Mouse (Mus musculus): ENCODE results near the gene Dglucy.
A peak's percentile ranks its signal among the peaks of the same experiment; 100 is the strongest.

The Dglucy gene

DNA sequence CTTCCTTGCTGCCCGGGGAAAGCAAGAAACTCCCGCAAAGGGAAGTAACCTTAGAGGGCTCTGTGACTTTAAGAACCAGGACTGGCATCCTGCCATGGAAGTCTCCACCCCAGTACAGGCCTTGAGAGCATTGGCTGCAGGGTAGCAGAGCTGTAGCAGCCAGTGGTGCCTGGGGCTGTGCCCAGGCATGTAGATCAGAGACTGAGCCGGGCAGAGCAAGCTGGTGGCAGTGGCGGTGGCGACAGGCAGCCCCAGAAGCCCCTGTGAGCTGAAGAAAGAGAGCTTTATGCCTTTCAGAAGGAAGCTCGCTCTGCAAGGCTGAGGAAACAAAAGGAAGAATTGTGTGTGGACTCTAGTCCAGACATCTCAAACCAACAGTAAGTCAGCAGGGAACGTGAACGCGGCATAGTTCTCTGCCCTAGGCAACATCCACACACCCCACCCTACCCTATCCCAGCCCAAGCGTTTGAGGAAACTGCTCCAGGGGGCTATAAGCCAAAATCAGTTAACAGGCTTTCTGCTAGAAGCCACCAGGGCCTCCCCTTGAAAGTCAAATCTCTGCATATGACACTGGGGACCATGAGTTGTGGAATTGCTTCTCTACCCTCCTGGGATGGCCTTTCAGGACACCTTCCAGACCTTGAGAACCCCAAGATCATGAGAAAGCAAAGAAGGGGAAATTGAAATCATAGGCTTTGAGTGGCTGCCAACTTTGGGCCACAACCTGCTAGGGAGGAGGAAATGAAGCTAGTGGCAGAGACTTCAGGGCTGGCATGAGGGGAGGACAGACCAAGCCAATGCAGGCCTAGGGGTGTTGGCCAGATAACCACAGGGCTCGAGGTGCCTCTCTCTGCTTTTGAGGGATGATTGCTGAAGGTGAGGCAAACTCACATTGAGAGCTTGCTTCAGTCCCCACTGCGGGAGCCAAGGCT is at the start of gene Dglucy:
TSS of gene Dglucy (plus strand) at position 124 of the 932 bp plus-strand sequence.
- DNase-seq: peak; percentile 93

DNA sequence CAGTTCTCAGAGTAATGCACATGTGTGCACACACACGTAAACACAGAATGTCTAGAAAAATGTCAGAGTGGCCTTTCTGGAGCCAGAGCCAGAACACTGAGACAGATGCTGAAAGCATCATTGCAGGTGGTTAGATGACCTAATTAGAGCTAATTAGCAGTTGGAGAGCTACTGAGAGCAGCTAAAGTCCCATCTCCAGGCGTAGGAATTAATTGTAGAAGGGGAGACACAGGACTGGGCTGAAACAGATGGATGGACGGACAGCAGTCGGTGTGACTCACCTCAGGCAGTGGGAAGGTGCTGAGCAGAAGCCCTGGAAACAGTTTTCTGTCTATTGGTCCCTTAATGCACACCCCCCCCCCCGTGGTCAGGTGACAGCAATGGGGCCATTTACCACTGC is 43.7 kb upstream of the Dglucy start:
- DNase-seq: no peak

DNA sequence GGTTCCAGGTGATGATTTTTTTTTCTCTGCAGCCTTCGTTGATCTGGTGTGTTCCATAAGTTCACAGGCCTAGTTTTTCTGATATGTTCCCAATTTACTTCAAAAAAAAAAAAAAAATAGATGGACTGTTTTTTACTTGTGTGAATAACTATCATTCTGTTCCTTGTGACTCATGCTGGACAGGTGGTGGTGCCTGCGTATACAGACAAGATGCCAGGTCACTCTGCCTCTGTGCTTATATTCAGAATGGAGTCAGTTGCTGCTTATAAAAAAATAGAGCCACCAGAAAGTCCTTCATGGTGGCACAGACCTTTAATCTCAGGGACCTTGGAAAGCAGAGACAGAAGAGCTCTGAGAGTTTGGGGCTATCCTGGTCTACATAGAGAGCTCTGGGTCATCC is 43.3 kb upstream of the Dglucy start:
- DNase-seq: no peak

DNA sequence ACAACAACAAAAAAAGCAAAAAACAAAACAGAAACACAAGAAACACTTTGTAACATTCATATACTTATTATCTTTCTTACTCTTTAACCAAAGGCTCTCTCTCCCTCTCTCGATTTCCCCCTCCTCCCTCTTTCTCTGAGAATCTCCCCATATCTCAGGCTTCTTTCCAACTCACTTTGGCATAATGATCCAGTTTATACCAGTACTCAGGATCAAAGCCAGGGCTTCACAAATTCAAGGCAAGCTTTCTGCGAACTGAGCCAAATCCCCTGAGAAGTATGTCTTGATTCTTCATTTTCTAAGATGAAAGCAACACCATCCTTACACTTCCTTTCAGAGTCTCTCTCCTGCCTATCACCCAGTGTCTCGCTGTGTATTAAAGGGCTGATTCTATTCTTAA is 40.4 kb upstream of the Dglucy start:
- DNase-seq: no peak

DNA sequence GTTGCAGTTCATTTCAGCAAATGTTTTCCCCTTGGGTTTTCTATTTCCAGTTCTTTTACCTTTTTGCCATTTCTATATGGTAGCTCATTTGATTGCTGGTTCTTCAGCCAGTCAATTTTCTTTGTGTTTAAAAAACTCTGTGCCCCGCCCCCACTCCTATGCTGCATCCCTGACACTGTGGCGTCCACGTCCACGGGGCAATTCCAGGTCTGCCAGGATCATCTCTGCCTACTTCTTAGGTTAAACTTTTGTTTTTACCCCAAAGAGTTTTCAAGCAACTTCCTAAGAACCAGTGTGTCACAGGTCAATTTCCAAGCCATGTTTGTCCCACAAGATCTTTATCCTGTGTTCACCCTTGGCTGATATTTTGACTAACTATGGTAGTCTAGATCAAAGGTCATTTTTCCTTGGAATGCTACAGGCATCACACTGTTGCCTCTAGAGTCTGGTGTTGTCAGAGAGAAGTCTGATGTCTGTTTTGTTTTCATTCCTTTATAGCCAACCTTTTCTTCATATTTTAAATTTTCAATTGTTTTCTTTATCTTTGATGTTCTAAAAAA is 39.8 kb upstream of the Dglucy start:
- no peak for DNase-seq

DNA sequence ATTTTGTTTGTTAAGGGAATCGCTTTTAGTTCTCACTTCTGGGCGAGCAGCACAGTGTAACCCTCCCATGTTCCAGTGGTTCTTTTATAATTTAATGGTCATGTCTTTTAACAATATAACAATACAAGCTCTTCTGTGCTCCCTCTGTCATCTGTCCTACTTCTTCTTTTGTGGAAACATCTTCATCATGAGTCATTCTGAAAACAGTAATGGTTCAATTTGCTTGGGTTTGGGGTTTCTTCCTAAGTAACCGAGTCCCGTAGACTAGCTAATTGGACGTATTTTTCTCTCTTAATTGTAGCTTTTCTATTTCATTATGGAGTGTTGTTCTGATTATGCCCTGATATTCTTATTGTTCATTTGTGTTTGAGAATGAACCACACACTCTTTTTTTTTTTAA is 38.5 kb upstream of the Dglucy start:
- no peak for DNase-seq

DNA sequence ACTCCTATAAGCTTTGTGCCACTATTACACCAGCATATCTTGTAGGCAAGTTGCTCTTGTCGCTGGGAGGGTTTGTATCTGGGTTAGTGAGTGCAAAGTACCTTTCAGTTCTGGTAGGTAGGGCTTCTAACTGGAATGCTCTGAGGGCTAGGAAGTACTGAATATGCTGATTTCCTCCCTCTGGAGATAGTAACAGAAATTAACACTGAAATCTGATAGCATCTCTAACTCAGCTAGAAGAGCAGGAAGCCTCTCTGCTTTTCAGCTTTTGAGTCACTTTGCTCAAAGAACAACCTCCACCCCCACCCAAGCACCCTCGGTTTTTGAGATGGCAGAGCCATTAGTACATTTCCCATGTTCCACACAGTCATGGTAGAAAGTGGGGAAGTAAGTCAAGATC is 36.4 kb upstream of the Dglucy start:
- DNase-seq: no peak

DNA sequence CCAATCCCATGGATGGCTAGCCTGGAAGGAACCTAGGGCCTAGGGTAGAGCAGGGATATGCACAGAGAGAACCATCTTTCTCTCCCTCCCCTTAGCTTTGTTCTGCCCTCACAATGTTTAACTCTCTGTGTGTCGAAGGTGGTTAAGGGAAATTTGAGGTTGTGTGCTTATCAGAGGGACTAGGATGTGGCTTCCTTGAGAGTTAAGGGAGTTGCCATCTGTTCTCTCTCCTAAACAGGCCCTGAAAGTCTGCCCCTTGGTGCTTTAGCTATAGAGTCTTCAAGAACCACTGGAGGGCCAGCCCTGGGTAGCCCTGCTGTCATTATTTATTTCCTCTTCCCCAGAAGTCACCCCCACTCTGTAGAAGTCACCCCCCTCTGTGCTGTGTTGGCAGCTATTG is 25.9 kb upstream of the Dglucy start:
- no peak for DNase-seq

DNA sequence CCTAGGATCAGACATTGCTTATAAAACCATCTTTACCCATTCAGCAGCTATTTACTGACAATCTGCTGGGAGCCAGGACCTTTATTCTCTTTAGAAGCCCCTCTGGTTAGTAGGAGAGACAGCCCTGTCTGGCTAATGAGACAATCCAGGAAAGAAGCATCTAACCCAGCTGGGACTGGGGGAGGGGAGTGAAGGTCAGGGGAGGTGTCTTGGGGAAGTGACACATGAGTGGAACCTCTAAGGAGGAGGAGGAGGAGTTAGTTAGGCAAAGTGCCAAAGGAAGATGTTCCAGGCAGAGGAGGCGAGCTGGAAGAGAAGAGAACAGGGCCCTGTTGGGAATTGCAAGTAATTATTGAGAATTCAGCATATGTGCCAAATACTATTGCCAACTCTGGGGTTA is 25.1 kb upstream of the Dglucy start:
- DNase-seq: no peak

DNA sequence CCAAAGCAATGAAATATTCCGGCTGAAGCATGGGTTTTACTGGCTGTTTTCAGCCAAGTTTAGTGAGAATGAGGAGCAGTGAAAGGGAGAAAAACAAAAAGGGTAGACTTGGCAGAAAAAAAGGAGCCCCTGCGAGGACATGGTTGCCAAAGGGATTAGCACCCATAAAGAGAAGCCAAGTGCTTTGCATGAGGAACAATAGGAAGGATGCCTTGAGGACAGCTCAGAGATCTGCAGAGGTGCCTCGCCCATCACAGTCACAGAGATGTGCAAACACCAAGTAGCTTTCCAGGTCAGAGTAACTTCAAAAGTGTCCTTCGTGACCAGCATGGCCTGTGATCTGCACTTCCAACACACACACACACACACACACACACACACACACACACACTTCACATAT is 21.4 kb upstream of the Dglucy start:
- DNase-seq: no peak

DNA sequence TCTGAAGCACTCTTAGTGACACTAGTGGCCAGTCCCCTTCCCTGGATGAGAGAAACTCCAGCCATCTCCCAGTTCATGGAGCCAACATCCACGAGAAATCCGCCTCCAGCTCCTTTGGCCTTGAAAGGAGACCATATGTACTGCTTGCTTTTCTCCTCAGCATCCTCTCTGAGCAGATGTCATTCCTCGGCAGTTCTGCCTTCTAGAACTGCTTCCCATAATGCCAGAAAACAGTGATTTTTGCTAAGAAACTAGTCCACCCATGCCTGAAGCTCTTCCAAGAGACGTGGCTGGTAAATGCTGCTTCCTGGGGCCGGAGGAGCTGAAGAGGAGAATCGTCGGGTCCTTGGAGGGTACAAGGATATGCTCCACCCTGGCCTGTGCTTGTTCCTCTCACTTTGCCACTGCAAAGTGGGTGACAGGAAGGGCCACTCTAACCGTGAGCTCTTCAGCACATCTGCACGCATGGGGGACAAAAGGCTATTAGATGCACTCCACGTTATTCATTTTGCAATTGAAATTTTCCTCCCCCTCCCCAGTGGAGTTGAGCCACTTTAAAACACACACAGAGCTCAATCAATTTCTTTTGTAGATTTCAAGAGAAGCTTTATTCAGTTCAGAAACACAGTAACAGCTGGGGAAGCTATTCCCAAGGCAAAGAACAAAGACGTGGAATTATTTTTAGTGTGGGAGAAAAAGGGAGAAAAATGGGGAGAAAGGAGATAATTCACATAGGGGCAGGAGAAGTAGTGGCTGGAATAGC is 16.0 kb upstream of the Dglucy start:
- no peak for DNase-seq

DNA sequence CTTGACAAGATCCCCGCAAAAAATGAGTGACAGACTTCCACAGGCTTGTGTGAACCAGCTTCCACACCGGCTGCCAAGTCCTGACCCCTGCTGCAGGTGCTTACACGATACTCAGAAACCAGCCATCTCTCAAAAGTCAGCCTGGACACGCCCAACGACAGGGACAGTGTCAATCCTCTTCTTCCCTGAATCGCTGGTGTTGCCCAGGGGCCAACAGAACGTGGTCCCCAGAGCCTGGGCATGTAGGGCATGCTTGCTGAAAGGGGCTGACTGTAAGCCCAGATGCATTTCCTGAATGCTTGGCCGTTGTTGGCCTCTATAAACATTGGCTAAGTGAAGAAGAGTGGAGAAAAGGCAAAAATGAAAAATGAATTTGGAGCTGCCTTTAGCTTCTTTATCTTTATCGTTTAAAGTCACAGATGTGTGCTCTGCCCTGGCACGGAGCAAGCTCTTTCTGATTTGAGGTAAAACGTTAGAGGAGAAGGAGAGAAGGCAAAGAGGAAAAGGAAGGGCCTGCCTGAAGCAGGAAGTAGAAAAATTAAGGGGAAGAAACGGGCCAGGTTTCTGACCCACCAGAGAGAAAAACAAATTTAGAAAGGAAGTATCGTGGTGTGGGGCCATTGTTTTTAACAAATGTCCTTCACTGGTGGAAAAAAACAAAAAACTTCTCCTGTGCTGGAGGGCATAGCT is 14.4 kb upstream of the Dglucy start:
- no peak for DNase-seq

DNA sequence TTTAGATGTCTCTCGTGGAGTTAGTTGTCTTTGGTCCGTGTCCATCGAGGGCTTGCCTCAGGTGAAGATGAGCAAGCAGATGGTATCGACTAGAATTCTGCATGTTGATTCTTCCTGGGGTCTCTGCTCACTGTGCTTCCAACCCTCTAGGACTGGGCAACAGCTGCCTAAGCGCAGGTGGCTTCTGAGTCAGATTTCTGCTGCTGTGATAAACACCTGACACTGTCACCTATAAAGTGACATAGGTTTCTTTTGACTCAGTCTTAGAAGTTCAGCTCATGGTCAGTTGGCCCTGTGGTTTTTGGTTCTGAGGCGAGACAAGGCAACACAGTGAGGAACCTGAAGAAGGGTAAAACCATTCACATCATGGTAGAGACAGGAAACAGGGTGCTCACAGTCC is 9.0 kb upstream of the Dglucy start:
- no peak for DNase-seq

DNA sequence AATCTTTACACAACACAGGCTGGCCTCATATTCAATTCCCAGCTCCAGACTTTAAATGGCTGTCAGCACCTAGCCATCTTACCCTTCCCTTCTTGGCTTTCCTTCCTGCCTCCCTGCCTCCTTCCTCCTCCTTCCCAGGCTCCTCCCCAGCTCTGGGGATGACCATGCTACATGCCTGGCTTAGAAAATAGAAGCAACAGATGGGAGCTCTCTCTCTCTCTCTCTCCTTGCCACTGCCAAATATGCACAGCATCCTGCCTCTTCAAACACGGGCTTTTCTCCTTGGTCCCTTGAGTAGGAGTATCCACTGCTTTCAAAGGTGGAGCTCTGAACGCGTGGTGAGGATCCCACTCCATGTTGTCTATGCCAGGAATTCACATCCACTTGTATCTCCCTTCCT is 8.1 kb upstream of the Dglucy start:
- no peak for DNase-seq

DNA sequence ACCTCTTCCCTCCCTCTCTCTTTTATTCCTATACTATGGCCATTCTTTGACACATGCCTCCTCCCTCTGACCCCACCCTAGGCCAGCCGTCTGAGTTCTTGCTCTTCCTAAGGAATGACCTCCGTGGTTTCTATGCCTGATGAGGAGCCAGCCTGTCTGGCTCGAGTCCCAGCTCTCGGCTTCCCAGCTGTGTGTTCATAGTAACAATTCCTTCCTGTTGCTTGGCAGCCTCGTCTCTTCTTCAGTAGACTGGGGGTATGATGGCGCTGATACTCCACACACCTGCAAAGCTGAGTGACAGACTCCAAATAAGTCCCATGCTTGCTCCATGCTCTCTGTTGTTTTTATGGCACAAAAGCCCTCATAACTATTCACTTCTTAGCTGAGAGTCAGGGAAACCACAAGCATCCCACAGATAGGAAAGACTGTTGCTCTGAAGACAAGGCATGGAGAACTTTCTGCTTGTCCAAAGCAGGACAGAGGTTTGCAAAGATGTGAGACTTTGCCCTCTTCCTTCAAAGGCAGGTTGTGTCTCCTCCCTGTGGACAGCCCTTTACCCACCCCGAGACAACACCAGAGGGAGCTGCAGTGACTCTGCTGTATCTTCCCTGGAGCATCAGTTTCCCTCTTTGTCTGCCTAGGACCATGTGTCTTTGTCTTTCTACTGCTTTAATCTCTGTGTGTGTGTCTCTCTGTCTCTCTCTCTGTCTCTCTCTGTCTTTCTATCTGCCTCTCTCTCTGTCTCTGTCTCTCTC is 6.5 kb upstream of the Dglucy start:
- peak; percentile 34 for DNase-seq

DNA sequence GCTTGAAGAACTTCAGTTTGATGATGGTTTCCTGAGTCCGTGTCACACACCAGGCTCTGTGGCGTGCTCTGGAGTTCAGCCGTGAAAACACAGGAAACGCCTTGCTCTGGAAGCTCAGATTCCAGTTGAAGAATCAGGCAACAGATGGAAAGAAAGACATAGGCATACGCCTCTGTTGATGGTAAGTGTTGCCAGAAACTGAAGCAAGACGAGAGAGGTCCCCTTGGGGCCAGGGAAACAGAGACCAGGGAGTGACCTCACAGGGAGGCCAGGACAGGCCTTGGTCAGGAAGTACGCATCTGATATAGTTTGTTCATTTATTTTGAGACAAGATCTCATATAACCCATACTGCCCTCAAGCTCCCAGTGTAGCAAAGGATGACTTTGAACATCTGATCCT is 4.1 kb upstream of the Dglucy start:
- DNase-seq: no peak

DNA sequence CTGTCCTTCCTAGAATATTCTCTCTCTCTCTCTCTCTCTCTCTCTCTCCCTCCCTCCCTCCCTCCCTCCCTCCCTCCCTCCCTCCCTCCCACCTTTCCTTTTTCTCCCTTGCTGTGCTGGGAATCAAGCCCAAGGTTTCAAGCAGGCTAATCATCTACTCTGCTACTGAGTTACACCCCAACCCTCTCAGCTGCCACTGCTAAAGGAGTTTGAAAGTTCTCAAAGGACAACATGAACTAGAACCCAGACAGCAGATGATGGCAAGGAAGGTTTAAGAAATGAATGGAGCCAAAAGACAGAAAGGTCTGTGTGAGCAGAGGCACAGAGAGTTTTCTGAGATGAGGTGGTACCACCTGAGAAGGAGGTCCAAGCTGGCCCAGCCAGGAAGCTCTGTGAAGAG is 3.6 kb upstream of the Dglucy start:
- DNase-seq: no peak

DNA sequence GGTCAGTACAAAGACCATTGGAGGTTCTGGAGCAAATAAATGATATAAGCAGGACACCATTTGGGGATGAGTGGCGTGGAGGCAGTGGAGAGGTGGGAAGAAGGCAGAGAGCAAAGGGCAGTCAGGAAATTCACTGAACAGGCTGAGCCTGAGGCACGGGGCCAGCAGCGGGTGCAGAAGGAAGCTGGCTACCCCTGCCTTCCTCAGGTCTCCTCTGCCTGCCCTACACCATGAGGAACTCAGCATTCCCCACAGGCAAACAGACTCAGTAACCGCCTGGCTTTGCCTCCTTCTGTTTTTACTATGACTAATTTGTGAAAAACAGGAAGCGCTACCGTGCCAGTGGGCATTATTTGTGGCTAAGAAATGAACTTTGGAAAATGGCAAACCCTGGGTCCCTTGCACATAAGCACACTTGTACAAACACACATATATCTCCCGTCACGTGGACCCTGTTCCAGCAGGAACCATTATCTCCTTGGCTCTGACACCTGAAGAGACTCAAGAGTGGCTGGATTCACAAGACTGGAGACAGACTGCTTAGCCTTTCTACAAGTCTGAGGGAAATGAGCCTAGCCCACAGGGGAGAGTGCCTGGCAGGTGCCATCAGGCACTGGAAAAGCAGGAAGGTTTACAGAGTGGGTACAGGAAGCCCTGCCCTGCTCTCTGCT is 2.8 kb upstream of the Dglucy start:
- peak; percentile 68 for DNase-seq

DNA sequence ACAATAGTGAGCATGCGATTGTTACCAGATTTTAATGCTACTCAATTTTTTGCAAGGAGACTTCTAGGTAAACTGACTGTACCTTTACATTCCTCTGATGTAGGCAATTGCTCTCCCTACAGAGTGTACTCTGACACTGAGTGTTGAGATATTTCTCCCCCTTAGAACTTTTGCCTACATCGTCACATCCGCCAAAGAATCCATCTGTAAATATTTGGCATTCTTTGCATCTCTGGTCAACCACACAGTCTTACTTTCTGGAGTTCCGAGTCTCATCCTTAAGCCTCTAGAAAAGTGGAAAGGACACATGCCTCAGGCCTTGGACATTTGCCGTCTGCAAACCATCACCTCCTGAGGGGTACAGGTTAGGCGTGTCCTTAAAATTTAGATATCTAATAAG is 1.9 kb upstream of the Dglucy start:
- no peak for DNase-seq

DNA sequence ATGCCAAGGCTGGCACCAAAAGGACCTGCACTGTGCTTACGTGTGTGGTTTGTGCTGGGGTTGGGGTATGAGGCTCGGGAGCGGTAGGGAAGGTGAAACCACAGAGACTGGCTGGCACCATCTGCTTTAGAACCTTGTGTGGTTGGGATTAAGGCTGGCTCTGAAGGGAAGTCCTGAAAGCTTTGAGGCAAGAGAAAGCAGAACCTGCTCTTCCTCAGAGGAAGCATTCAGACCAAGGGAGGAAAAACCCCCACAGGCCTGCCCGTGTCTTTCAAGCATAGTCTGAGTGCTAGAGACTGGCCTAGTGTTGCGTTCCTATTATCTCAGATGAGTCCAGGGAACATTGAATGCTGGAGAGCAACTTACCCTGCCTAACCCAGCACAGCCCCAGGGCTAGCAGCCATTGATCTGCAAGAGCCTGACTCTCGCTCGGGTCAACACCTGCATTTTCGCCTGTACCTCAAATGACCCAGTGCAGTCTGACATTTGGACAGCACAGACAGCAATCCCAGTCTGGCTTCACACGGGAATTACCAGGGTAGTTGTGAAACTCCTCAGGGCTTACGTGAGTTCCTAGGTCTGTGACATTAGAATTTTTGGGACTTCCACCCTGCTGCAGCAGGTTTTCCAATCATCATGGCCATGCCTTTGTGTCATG is 452 bp upstream of the Dglucy start:
- DNase-seq: no peak

DNA sequence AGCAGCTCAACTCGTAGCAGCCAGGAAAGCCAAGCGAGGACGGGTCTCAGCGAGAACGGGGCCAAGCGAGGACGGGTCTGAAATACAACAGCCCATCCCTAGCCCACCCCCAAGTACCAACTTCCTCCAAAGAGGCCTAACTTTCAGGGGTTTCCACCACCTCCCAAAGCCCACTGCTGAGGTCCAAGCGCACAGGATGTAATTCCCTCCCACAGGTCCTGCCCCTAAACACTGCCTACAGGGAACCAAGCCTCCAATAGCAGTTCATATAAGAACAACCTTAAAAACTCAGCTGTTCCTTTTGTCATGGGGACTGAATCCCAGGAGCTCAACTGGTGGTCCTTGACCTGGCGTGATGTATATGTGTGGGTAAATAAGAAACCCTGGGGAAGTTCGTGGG is 1.6 kb downstream of the Dglucy start:
- no peak for DNase-seq
